Mouse (Mus musculus) liver, postnatal 0 days (tissue): ENCODE results near the gene Ppm1l.

Experiments
- CTCF ChIP-seq: sonication (generic); IDR thresholded peaks from 2 replicates; pipeline ENCODE4 v1.5.1; 2016; ENCODE audit warnings: antibody characterized with exemption, low read depth
- EP300 ChIP-seq: IDR thresholded peaks from 2 replicates; pipeline ENCODE4 v1.6.1; 2016; ENCODE audit warnings: antibody characterized with exemption, low read depth, mild to moderate bottlenecking

- TF ChIP-seq CTCF, result no peak
- TF ChIP-seq EP300, result no peak
These were observed 40.1 kb downstream of the Ppm1l start for GRCm38 (mm10) chr3:69356781-69357180.
